Mouse (Mus musculus) brain, embryonic 14.5 days (tissue): ENCODE measurements at regions not wholly inside any gene's neighbourhood (a gene's known extent, or its start where the extent isn't known, plus 50 kb on each side); places are given as distances from the start of the nearest gene placed in this dataset.

Experiments
- DNase-seq: peaks from one replicate; pipeline ENCODE4 v3.0.0-alpha.2; 2011; ENCODE audit warnings: low read depth
- CTCF ChIP-seq: fragments of 200-500 bp; IDR thresholded peaks from 2 replicates; pipeline ENCODE4 v1.5.1; 2012; ENCODE audit warnings: inconsistent platforms, mild to moderate bottlenecking, moderate library complexity, borderline replicate concordance; ENCODE audit not compliant: insufficient read depth, insufficient read length; ENCODE audit errors: extremely low read depth
- POLR2A ChIP-seq: fragments of 200-500 bp; IDR thresholded peaks from 2 replicates; pipeline ENCODE4 v1.6.1; 2012; ENCODE audit warnings: mild to moderate bottlenecking, inconsistent platforms, borderline replicate concordance; ENCODE audit not compliant: poor library complexity, insufficient read depth, insufficient read length, severe bottlenecking; ENCODE audit errors: extremely low read depth

DNA sequence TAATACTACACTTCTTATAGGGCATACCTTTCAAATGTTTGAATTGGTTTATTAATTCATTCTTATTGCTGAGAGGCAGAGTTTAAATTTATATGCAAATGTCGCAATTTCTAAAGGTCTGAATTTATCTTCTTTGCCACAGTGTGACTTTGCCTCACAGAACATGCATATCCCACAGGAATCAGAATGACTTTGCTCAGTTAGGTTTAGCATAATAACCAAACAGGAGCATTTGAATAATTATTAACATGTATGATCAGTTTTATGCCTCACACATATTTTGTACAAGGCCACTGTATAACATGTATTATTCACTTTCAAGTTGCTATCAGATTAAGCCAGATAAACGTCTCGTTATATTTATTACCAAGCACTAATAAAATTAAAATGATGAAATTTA lies 762.9 kb upstream of the Vstm2a start:
- no peak for TF ChIP-seq POLR2A
- no peak for TF ChIP-seq CTCF
- peak; percentile 57 for DNase-seq
